Mouse (Mus musculus) intestine, embryonic 15.5 days (tissue): ENCODE data around the gene Gna11. TPM values are rescaled to one million over a fixed set of nuclear protein-coding genes. Genes with fewer than 3 reads are reported as not detected.
A peak's percentile ranks its signal among the peaks of the same experiment; 100 is the strongest.

Source experiments
- ATAC-seq: fragments of 200-750 bp; cut with Nextera tagmentation; 2 replicates; pipeline ENCODE4 v1.8.0; 2017; ENCODE audit warnings: moderate TSS enrichment, moderate library complexity
- H3K27ac ChIP-seq: fragments of 300-500 bp; sonication (generic); 2 replicates; pipeline ENCODE4 v1.5.1; 2015; ENCODE audit warnings: mild to moderate bottlenecking, inconsistent platforms
- H3K27me3 ChIP-seq: fragments of 300-500 bp; sonication (generic); replicated peaks from 2 replicates; pipeline ENCODE4 v1.6.1; 2015; ENCODE audit warnings: inconsistent platforms
- H3K36me3 ChIP-seq: fragments of 300-500 bp; sonication (generic); 2 replicates; pipeline ENCODE4 v1.6.1; 2015; ENCODE audit warnings: inconsistent platforms
- H3K4me1 ChIP-seq: fragments of 300-500 bp; sonication (generic); replicated peaks from 2 replicates; pipeline ENCODE4 v1.6.1; 2015; ENCODE audit warnings: inconsistent platforms
- H3K4me2 ChIP-seq: fragments of 300-500 bp; sonication (generic); replicated peaks from 2 replicates; pipeline ENCODE4 v1.6.1; 2015; ENCODE audit warnings: mild to moderate bottlenecking, inconsistent platforms
- H3K4me3 ChIP-seq: fragments of 300-500 bp; sonication (generic); replicated peaks from 2 replicates; pipeline ENCODE4 v1.5.1; 2015; ENCODE audit warnings: inconsistent platforms
- H3K9ac ChIP-seq: fragments of 300-500 bp; sonication (generic); 2 replicates; pipeline ENCODE4 v1.6.1; 2015; ENCODE audit warnings: inconsistent platforms
- H3K9me3 ChIP-seq: fragments of 300-500 bp; sonication (generic); 2 replicates; pipeline ENCODE4 v1.6.1; 2016; ENCODE audit warnings: inconsistent platforms
- WGBS: fragments of 180-500 bp; shearing (Covaris S2); methylation state at CpG from one replicate; pipeline ENCODE4 v1.1.7; 2015; 5-methylcytosine and 5-hydroxymethylcytosine counted together
- polyA plus RNA-seq: library from polyadenylated mRNA; unstranded; fragments of >200 nt; fragmentation: Nextera tagmentation; extraction: Ambion mirVana; gene quantifications from 2 replicates; pipeline ENCODE4 v1.2.1, GENCODE M21; 2015

Gene Gna11
- polyA plus RNA-seq, 1 experiment from 2014 or later, result 245 TPM

DNA sequence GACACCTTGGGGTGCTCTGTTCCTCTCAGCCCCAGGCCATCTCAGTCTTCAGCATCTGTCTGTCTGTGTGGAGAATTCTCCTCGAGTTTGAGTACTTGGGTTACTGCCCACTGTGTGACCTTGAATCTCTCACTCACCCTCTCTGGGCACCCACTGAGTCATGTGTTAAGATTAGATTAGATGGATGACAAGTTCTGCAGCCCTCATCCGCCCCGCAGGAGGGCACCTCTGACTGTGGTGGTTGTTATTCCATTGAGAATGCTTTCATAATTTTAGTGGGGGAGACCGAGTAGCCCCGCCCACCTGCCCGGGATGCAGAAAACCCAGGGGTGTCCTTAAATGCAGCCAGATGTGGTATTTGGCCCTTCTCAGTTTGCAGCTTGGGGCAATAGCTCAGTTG, 18.5 kb upstream of the Gna11 start:
- ATAC-seq, result no peak
- no peaks in the 10 kb centered on the region for H3K9me3 ChIP-seq
- peak overlapping the region; percentile 30; the same call in 1 of the 2 replicates for H3K4me3 ChIP-seq
- H3K4me1 ChIP-seq, result peaks cover 56% of the 10 kb centered on the region
- peak overlapping the region; percentile 45 for H3K9ac ChIP-seq
- H3K27ac ChIP-seq, result peak overlapping the region; percentile 75
- H3K36me3 ChIP-seq, result peaks cover 22% of the 10 kb centered on the region
- H3K4me2 ChIP-seq, result peak overlapping the region; percentile 87
- H3K27me3 ChIP-seq, result no peaks in the 10 kb centered on the region
- 34% methylated on average over 6 of the region's 6 CpGs for WGBS

DNA sequence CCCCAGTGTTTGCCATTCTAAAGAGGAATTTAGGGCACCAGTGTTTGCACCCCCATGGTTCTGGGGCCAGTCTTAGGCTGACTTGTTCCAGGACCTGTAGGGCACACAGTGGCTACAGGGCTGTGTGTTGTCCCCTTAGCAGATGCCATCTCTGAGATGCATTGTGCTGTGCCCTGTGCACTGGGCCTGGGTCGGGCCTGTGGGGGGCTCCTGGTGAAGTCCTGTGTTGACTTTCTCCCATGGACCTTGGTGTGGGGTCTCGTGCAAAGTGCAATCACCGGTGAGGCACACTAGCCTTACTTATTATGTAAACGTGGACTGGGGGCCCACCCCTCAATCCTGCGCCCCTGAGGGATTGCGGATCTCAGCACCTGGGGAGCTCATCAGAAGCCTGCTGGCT, 17.4 kb upstream of the Gna11 start:
- Histone ChIP-seq H3K27ac (no peak overlapping the region), H3K27me3 (no peaks in the 10 kb centered on the region), H3K4me2 (peak overlapping the region; percentile 87), H3K36me3 (peaks cover 22% of the 10 kb centered on the region), H3K4me1 (peaks cover 48% of the 10 kb centered on the region), H3K9ac (peak overlapping the region; percentile 23), H3K9me3 (no peaks in the 10 kb centered on the region), H3K4me3 (peak overlapping the region; percentile 2)
- no peak for ATAC-seq
- 60% methylated on average over 6 of the region's 6 CpGs for WGBS

DNA sequence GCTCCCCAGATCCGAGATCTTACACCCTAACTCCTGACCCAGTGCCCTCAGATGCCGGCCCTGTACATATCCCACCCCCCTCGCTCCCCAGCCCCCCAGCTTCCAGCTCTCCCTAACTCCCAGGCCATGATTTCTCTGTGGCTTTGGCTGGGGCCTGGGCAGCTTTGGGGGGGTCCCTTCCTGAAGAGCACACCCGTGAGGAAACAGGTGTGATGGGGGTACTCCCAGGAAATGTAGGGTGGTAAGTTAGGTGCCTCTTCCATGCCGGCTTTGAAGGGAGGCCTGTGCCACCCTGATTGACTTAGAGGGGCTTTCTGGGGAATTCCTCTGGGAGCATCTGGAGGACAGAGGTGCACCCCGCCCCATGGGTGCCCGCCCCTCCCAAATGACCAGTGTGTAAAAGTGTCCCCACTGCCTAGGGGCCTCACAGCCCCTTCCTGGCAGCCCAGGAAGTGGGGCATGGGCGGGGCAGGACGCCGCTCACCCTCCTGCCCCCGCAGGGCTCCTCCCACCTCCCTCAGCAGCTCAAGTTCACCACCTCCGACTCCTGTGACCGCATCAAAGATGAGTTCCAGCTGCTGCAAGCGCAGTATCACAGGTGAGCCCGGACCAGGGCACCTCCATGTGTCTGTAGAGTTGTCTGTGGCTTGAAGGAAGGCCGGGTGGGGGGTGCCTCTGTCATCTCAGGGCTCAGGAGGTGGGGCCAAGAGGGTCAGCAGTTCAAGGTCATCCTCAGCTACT, 15.9 kb upstream of the Gna11 start:
- H3K27me3 ChIP-seq, result no peaks in the 10 kb centered on the region
- H3K27ac ChIP-seq, result peak overlapping the region; percentile 95
- WGBS, result 7% methylated on average over 16 of the region's 16 CpGs
- H3K36me3 ChIP-seq, result peaks cover 16% of the 10 kb centered on the region
- peak overlapping the region; percentile 87 for H3K4me2 ChIP-seq
- peak; percentile 53 for ATAC-seq
- peaks cover 48% of the 10 kb centered on the region for H3K4me1 ChIP-seq
- peak overlapping the region; percentile 91 for H3K4me3 ChIP-seq
- peak overlapping the region; percentile 98 for H3K9ac ChIP-seq
- H3K9me3 ChIP-seq, result no peaks in the 10 kb centered on the region

DNA sequence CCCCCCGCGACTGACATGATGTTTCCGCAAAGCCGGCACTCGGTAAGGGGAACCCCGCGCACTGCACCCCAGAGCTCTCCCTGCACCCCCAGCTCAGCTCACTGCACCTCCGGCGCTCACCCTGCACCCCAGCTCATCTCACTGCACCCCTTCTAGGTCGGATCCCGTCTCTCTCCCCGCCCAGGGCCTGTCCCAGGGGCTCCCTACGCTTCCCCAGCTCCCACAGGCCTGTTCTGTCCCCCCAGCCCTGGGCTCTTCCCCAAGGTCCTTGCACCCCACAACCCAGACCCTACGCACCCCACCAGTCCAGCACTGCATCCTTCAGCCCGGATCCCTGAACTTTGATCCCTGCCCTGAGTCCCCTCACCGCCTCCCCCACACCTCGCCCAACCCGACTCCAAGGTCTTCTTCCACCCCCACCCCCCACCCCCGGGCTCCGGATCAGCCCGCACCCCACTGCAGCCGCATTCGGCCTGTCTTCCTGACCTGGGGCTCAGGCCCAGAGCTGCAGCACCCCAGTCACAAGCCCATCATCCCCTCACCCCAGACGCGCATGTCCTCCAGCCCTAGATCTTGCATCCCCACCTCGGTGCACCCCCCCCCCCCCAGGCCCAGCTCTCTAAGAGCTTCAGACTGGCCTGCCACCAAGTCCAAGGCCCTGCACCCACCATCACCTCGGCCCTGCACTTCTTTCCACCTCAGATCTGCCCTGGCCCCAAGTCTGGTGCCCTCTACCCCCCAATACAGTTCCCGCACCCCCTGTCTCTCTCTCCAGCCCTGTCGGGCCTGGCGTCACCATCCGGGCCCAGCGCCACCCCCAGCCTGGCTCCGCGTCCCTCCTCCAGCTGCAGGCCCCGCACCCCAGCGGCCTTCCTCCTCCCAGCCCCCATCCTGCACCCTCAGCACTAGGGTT, 14.9 kb upstream of the Gna11 start:
- Histone ChIP-seq H3K9ac (peak overlapping the region; percentile 98), H3K27ac (peak overlapping the region; percentile 95), H3K4me3 (peak overlapping the region; percentile 91), H3K4me1 (peaks cover 42% of the 10 kb centered on the region), H3K9me3 (no peaks in the 10 kb centered on the region), H3K4me2 (peak overlapping the region; percentile 87), H3K36me3 (peaks cover 6% of the 10 kb centered on the region; the same call in 1 of the 2 replicates), H3K27me3 (no peaks in the 10 kb centered on the region)
- WGBS, result under 1% methylated on average over 35 of the region's 36 CpGs
- ATAC-seq, result peak; percentile 54

DNA sequence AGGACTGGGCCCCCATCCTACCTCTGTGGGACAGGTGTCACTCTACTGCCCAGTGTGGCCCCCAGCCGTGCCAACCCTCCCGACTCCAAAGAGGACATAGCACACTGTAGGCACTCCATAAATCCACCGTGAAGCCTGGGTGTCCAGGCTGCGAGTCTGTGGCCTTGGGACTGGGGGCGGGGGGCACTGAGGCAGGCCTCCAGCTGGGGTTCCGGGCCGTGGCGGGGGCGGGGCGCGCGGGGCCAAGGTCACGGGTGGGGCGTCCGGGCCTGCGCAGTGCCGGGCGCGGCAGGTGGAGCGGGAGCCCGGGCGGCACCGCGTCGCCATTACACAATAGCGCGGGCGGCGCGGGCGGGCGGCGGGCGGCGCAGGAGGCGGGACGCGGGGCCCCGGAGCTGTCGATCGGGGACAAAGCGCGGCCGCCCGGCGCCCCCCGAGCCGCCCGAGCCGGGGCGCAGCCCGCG, 14.2 kb upstream of the Gna11 start, which contains the start of gene Aes:
Aes (plus strand) TSS at position 326 of the 464 bp plus-strand sequence.
- H3K4me2 ChIP-seq, result peak within 1 kb of the TSS; percentile 87
- peaks cover 35% of the 10 kb centered on the region for H3K4me1 ChIP-seq
- peak within 1 kb of the TSS; percentile 91 for H3K4me3 ChIP-seq
- no peaks in the 10 kb centered on the region for H3K27me3 ChIP-seq
- peaks cover 3% of the 10 kb centered on the region; the same call in 1 of the 2 replicates for H3K36me3 ChIP-seq
- peak within 1 kb of the TSS; percentile 95 for H3K27ac ChIP-seq
- H3K9ac ChIP-seq, result peak within 1 kb of the TSS; percentile 98
- WGBS, result under 1% methylated on average over 51 of the region's 53 CpGs
- peak; percentile 81 for ATAC-seq
- H3K9me3 ChIP-seq, result no peaks in the 10 kb centered on the region

DNA sequence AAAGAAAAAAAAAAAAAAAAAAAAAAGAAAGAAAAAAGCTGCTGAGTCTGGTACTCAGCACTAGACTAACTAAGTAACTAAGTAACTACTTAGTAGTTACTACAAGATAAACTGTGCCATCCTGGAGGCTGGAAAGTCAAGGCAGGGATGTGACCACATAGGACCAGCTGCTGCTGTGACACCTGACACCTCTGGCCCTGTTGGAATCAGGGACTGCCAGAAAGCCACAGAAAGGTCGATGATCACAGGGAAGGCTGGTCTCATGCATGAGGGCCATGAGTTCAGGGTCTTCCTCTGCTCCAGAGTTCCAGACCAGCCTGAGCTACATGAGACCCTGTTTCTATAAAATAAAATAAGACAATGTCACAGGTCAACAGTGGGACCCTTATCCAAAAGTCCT, 12.5 kb upstream of the Gna11 start:
- Histone ChIP-seq H3K36me3 (peaks cover 3% of the 10 kb centered on the region; the same call in 1 of the 2 replicates), H3K4me2 (no peak overlapping the region), H3K9ac (no peak overlapping the region), H3K9me3 (no peaks in the 10 kb centered on the region), H3K27ac (no peak overlapping the region), H3K27me3 (no peaks in the 10 kb centered on the region), H3K4me1 (peaks cover 20% of the 10 kb centered on the region), H3K4me3 (no peak overlapping the region)
- WGBS, result 19% methylated on average over 1 of the region's 1 CpGs
- no peak for ATAC-seq

DNA sequence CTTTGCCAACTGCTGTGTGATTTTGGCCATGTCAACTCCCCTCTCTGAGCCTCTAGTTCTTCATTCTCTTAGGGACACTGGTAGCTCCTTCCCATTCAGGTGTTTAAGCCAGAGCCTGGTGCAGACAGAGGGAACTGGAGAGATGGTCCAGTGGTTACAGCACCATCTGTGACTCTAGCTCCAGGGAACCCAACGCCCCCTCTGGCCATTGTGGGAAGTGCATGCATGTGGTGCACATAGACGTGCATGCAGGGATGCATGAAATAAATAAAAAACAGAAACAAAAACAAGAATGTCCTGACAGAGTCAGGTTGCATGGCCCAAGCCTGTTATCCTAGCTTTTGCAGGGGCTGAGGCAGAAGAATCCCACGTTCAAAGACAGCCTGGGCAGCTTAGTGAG, 11.3 kb upstream of the Gna11 start:
- H3K4me2 ChIP-seq, result no peak overlapping the region
- ATAC-seq, result no peak
- no peaks in the 10 kb centered on the region for H3K9me3 ChIP-seq
- H3K36me3 ChIP-seq, result no peaks in the 10 kb centered on the region
- H3K27me3 ChIP-seq, result no peaks in the 10 kb centered on the region
- 76% methylated on average over 3 of the region's 3 CpGs for WGBS
- no peak overlapping the region for H3K4me3 ChIP-seq
- peaks cover 15% of the 10 kb centered on the region for H3K4me1 ChIP-seq
- no peak overlapping the region for H3K9ac ChIP-seq
- no peak overlapping the region for H3K27ac ChIP-seq

DNA sequence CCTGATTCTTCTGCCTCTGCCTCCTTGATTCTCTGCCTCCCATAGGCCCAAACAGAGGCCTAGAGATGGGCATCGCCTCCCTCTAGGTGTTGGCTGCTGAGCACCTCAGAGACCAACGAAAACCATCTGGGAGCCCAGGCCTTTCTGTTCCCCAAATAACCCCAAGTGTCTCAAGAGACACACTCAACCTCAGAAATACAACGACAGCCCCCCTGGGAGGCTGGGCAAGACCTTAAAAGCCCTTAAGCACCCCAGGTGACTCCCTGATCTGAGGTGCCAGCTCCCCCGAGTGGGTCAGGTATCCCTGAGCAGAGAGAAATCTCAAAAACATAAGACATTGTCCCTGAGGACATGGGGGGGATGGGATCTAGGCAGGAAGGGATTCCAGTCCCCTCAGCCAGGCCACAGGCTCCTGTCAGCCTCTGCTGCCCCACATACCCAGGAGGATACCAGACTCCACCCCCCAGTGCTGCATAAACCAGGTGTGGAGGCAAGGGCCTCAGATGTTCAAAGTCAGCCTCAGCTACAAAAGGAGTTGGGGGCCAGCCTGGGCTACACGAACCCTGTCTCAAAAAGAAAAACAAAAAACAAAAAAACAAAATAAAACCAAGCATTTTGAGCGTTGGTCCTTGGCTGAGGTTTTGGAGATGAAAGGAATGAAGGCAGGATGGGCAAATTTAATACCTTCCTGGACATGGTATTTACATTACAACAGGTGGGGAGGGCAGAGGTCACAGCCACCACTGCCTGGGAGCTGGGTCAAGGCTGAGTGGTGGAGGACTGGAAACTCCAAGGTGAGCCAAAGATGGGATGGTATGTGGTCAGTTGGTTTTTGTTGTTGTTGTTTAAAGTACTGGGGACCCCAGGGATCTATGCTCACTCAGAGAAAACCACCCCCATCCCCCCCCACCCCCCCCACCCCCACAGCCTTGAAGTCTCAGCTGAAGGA, 9.1 kb upstream of the Gna11 start:
- no peak for ATAC-seq
- no peaks in the 10 kb centered on the region for H3K27me3 ChIP-seq
- 83% methylated on average over 6 of the region's 6 CpGs for WGBS
- H3K4me2 ChIP-seq, result no peak overlapping the region
- H3K36me3 ChIP-seq, result no peaks in the 10 kb centered on the region
- peaks cover 9% of the 10 kb centered on the region for H3K4me1 ChIP-seq
- H3K9ac ChIP-seq, result no peak overlapping the region
- no peak overlapping the region for H3K4me3 ChIP-seq
- no peak overlapping the region for H3K27ac ChIP-seq
- no peaks in the 10 kb centered on the region for H3K9me3 ChIP-seq

DNA sequence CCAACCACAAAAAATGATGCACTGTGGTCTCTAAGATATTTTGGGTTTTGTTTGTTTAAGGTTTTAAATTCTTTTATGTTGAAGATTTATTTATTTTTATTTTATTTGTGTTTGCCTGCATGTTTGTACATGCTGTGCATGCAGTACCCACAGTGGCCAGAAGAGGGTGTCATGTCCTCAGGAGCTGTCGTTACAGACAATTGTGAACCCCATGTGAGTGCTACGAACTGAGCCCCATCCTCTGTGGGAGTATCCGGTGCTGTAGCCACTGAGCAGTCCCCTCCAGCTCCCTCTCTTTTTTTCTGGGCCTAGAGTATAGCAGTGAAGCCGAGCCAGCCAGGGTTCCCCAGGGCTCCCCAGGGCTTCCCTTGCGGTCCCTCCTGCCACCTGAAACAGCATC, 8.2 kb upstream of the Gna11 start:
- Histone ChIP-seq H3K27ac (no peak overlapping the region), H3K4me3 (no peak overlapping the region), H3K4me2 (no peak overlapping the region), H3K27me3 (no peaks in the 10 kb centered on the region), H3K9me3 (no peaks in the 10 kb centered on the region), H3K36me3 (no peaks in the 10 kb centered on the region), H3K9ac (no peak overlapping the region), H3K4me1 (peaks cover 6% of the 10 kb centered on the region)
- WGBS, result 91% methylated on average over 5 of the region's 5 CpGs
- no peak for ATAC-seq

DNA sequence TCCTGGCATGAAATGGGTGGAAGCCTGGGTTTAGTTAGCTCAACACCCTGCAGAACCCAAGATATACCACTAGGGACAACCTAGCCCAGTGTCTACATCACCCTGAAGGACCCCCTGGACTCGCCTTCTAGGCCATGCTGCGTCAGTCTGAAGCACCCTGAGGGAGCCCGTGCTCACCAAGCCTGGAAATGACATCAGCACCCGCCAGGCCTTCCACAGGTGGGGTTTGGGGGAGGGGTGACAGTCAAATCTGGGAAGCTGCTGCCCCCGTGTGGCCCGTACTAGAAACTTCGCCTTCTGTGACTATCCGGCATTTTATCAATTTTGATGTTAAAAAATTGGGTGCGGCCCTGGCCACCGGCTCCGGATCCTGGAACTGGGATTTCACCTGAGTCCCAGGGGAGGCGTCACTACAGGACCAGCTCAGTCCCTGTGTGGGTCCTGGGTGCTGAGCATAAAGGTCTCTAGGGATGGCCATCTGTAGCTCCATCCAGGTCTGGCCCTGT, 6.7 kb upstream of the Gna11 start:
- H3K4me2 ChIP-seq, result 0 out of 2 replicates have a peak overlapping the region, but pooled peaks have one; percentile 24

DNA sequence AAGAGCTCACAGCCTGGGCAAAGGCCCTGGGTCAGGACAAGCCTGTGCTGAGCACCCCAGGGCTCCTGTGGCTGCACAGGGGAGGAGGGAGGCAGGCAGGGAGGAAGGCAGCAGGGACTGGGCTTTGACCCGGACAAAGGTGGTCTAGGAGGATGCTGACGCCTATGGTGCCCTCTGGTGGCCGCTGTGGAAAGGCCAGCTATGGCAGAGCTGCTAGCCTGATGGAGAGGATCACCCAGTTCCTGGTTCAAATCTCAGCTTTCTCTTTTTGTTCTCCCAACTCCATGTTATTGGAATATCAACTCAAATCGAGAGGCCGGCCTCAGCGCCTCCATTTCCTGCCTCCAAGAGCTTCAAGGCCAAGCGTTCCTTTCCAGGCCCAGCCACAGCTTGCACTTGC, 5.3 kb upstream of the Gna11 start:
- Histone ChIP-seq H3K9me3 (no peaks in the 10 kb centered on the region), H3K36me3 (no peaks in the 10 kb centered on the region), H3K4me2 (no peak overlapping the region), H3K27me3 (no peaks in the 10 kb centered on the region), H3K4me3 (no peak overlapping the region), H3K9ac (no peak overlapping the region), H3K27ac (peak overlapping the region; percentile 76), H3K4me1 (peaks cover 14% of the 10 kb centered on the region)
- 13% methylated on average over 7 of the region's 7 CpGs for WGBS
- 0 out of 2 replicates have a peak, but pooled peaks have one; percentile 1 for ATAC-seq

More for the DNA sequence above, 6.7 kb upstream of the Gna11 start:
- peak overlapping the region; percentile 72; the same call in 1 of the 2 replicates for H3K27ac ChIP-seq
- no peaks in the 10 kb centered on the region for H3K36me3 ChIP-seq
- peak; percentile 85 for ATAC-seq
- H3K4me3 ChIP-seq, result no peak overlapping the region
- WGBS, result 3% methylated on average over 12 of the region's 12 CpGs
- H3K4me1 ChIP-seq, result peaks cover 11% of the 10 kb centered on the region
- no peaks in the 10 kb centered on the region for H3K27me3 ChIP-seq
- H3K9ac ChIP-seq, result no peak overlapping the region
- H3K9me3 ChIP-seq, result no peaks in the 10 kb centered on the region
